Mouse (Mus musculus) CH12.LX (cell line): ENCODE data around the gene A230050P20Rik. TPM values are rescaled to one million over a fixed set of nuclear protein-coding genes. Genes with fewer than 3 reads are reported as not detected.
A peak's percentile ranks its signal among the peaks of the same experiment; 100 is the strongest.

ENCODE experiments used
- DNase-seq: peaks from one replicate; pipeline ENCODE4 v3.0.0-alpha.2; 2013; ENCODE audit errors: extremely low read depth
- H3K27ac ChIP-seq: 2 replicates; pipeline ENCODE4 v1.5.1; 2012; ENCODE audit warnings: low read depth, mild to moderate bottlenecking, control low read depth, moderate library complexity; ENCODE audit not compliant: insufficient read depth
- H3K27me3 ChIP-seq: replicated peaks from 2 replicates; pipeline ENCODE3; 2012; ENCODE audit warnings: inconsistent platforms
- H3K36me3 ChIP-seq, 2 experiments: replicated peaks in 1 of 2; 2 replicates each; pipeline versions ENCODE3 to v1.6.1; 2012; ENCODE audit warnings: inconsistent platforms in 1 of 2, low read length in 1 of 2, mild to moderate bottlenecking in 1 of 2, mixed read lengths in 1 of 2, moderate library complexity in 1 of 2; ENCODE audit not compliant: control insufficient read depth in 1 of 2, insufficient read depth in 1 of 2
- H3K4me1 ChIP-seq, 2 experiments: 2 replicates each; pipeline ENCODE4 v1.6.1; 2012; ENCODE audit warnings: inconsistent platforms in 1 of 2, moderate library complexity in 1 of 2; ENCODE audit not compliant: insufficient read depth in 2 of 2, control insufficient read depth in 1 of 2
- H3K4me2 ChIP-seq: 2 replicates; pipeline ENCODE4 v1.6.1; 2012; ENCODE audit warnings: low read depth, mild to moderate bottlenecking, control low read depth; ENCODE audit not compliant: poor library complexity, insufficient read depth, severe bottlenecking
- H3K4me3 ChIP-seq, 3 experiments: fragments of 150-350 bp in 1 of 3; sonication (generic) in 1 of 3; replicated peaks in 1 of 3; 2 replicates each; pipeline versions ENCODE3 to v1.5.1; 2011 to 2012; ENCODE audit warnings: low read depth in 2 of 3, low read length in 2 of 3, mild to moderate bottlenecking in 2 of 3, moderate library complexity in 2 of 3, control low read depth in 1 of 3, improper control_type of control experiment in 1 of 3, inconsistent platforms in 1 of 3, mixed read lengths in 1 of 3; ENCODE audit not compliant: poor library complexity in 1 of 3
- H3K79me2 ChIP-seq: replicated peaks from 2 replicates; pipeline ENCODE4 v1.6.1; 2012; ENCODE audit warnings: mild to moderate bottlenecking, moderate library complexity; ENCODE audit not compliant: control insufficient read depth, poor library complexity, insufficient read depth, severe bottlenecking; ENCODE audit errors: extremely low read depth
- H3K9ac ChIP-seq: 2 replicates; pipeline ENCODE4 v1.6.1; 2012; ENCODE audit warnings: low read depth, mild to moderate bottlenecking, control low read depth, moderate library complexity; ENCODE audit not compliant: insufficient read depth
- H3K9me3 ChIP-seq: replicated peaks from 2 replicates; pipeline ENCODE3; 2012; ENCODE audit warnings: low read length, inconsistent platforms, mixed read lengths
- BHLHE40 ChIP-seq: IDR thresholded peaks from 2 replicates; pipeline ENCODE4 v1.6.1; 2011; ENCODE audit warnings: mild to moderate bottlenecking, low read depth, low read length, improper control_type of control experiment
- CHD1 ChIP-seq: IDR thresholded peaks from 2 replicates; pipeline ENCODE4 v1.6.1; 2012; ENCODE audit warnings: low read depth, low read length, improper control_type of control experiment, inconsistent platforms
- CHD2 ChIP-seq: IDR thresholded peaks from 2 replicates; pipeline ENCODE4 v1.6.1; 2011; ENCODE audit warnings: low read length, improper control_type of control experiment
- CTCF ChIP-seq, 2 experiments: IDR thresholded peaks in 1 of 2; conservative IDR thresholded peaks in 1 of 2; 2 replicates each; pipeline ENCODE4 v1.5.1; 2011 to 2012; ENCODE audit warnings: low read depth in 2 of 2, low read length in 2 of 2, improper control_type of control experiment in 1 of 2, inconsistent platforms in 1 of 2, mild to moderate bottlenecking in 1 of 2, moderate library complexity in 1 of 2
- E2F4 ChIP-seq: IDR thresholded peaks from 2 replicates; pipeline ENCODE4 v1.6.1; 2011; ENCODE audit warnings: low read depth, low read length, improper control_type of control experiment; ENCODE audit not compliant: insufficient replicate concordance
- ELF1 ChIP-seq: IDR thresholded peaks from 2 replicates; pipeline ENCODE4 v1.6.1; 2014; ENCODE audit warnings: low read depth, mild to moderate bottlenecking, inconsistent platforms, low read length, improper control_type of control experiment
- ETS1 ChIP-seq: conservative IDR thresholded peaks from 2 replicates; pipeline ENCODE4 v1.6.1; 2012; ENCODE audit warnings: low read depth, mild to moderate bottlenecking, inconsistent platforms, low read length, improper control_type of control experiment, moderate library complexity
- HCFC1 ChIP-seq: IDR thresholded peaks from 2 replicates; pipeline ENCODE4 v1.6.1; 2012; ENCODE audit warnings: low read depth, mild to moderate bottlenecking, inconsistent platforms, low read length, improper control_type of control experiment
- IRF4 ChIP-seq: IDR thresholded peaks from 2 replicates; pipeline ENCODE4 v1.6.1; 2014; ENCODE audit warnings: low read depth, mild to moderate bottlenecking, inconsistent platforms, low read length, improper control_type of control experiment
- KAT2A ChIP-seq: IDR thresholded peaks from 2 replicates; pipeline ENCODE4 v1.6.1; 2012; ENCODE audit warnings: low read length, improper control_type of control experiment, inconsistent platforms; ENCODE audit not compliant: insufficient replicate concordance
- MAZ ChIP-seq: IDR thresholded peaks from 2 replicates; pipeline ENCODE4 v1.6.1; 2012; ENCODE audit warnings: low read depth, mild to moderate bottlenecking, inconsistent platforms, low read length, improper control_type of control experiment, moderate library complexity
- MXI1 ChIP-seq: IDR thresholded peaks from 2 replicates; pipeline ENCODE4 v1.6.1; 2011; ENCODE audit warnings: mild to moderate bottlenecking, low read depth, low read length, improper control_type of control experiment
- MYC ChIP-seq: IDR thresholded peaks from 2 replicates; pipeline ENCODE4 v1.6.1; 2011; ENCODE audit warnings: low read depth, mild to moderate bottlenecking, improper control_type of control experiment, low read length
- NELFE ChIP-seq: IDR thresholded peaks from 2 replicates; pipeline ENCODE4 v1.6.1; 2011; ENCODE audit warnings: low read depth, low read length, improper control_type of control experiment
- NRF1 ChIP-seq: IDR thresholded peaks from 2 replicates; pipeline ENCODE4 v1.6.1; 2014; ENCODE audit warnings: low read depth, mild to moderate bottlenecking, inconsistent platforms, low read length, improper control_type of control experiment, moderate library complexity
- PAX5 ChIP-seq: IDR thresholded peaks from 2 replicates; pipeline ENCODE4 v1.6.1; 2012; ENCODE audit warnings: low read length, inconsistent platforms, mixed read lengths
- POLR2AphosphoS2 ChIP-seq: IDR thresholded peaks from 2 replicates; pipeline ENCODE4 v1.6.1; 2011; ENCODE audit warnings: low read depth, low read length, improper control_type of control experiment
- RAD21 ChIP-seq: IDR thresholded peaks from 2 replicates; pipeline ENCODE4 v1.6.1; 2011; ENCODE audit warnings: low read depth, mild to moderate bottlenecking, low read length, improper control_type of control experiment, moderate library complexity
- SIN3A ChIP-seq: IDR thresholded peaks from 2 replicates; pipeline ENCODE4 v1.6.1; 2012; ENCODE audit warnings: low read length, improper control_type of control experiment, inconsistent platforms
- SMC3 ChIP-seq: IDR thresholded peaks from 2 replicates; pipeline ENCODE4 v1.6.1; 2011; ENCODE audit warnings: low read depth, low read length, improper control_type of control experiment
- TBP ChIP-seq: conservative IDR thresholded peaks from 2 replicates; pipeline ENCODE4 v1.6.1; 2011; ENCODE audit warnings: low read depth, low read length, improper control_type of control experiment
- UBTF ChIP-seq: IDR thresholded peaks from 2 replicates; pipeline ENCODE4 v1.6.1; 2012; ENCODE audit warnings: low read depth, mild to moderate bottlenecking, inconsistent platforms, low read length, improper control_type of control experiment, moderate library complexity
- USF1 ChIP-seq: IDR thresholded peaks from 2 replicates; pipeline ENCODE4 v1.6.1; 2014; ENCODE audit warnings: low read depth, mild to moderate bottlenecking, inconsistent platforms, low read length, improper control_type of control experiment
- USF2 ChIP-seq: conservative IDR thresholded peaks from 2 replicates; pipeline ENCODE4 v1.6.1; 2011; ENCODE audit warnings: low read depth, low read length, improper control_type of control experiment
- ZC3H11A ChIP-seq: IDR thresholded peaks from 2 replicates; pipeline ENCODE4 v1.6.1; 2012; ENCODE audit warnings: low read depth, mild to moderate bottlenecking, inconsistent platforms, low read length, improper control_type of control experiment
- ZKSCAN1 ChIP-seq: IDR thresholded peaks from 2 replicates; pipeline ENCODE4 v1.6.1; 2012; ENCODE audit warnings: low read depth, inconsistent platforms, low read length, improper control_type of control experiment, borderline replicate concordance
- ZNF384 ChIP-seq: IDR thresholded peaks from 2 replicates; pipeline ENCODE4 v1.6.1; 2012; ENCODE audit warnings: low read depth, low read length, improper control_type of control experiment, inconsistent platforms
- dilution Hi-C: fragments of 300-500 bp; cut with MboI; formaldehyde crosslinking; loops from 2 replicates; pipeline ENCODE4 v1.14.3; 2020; ENCODE audit warnings: low sequenced_read_pairs; ENCODE audit not compliant: extremely low pct_unique_long_range_greater_than_20kb, extremely low pct_ligation_motif_present
- in situ Hi-C: fragments of 300-500 bp; cut with MboI; formaldehyde crosslinking; loops from 3 replicates; pipeline ENCODE4 v1.14.3; 2019; ENCODE audit warnings: low sequenced_read_pairs, low pct_ligation_motif_present, low pct_unique_long_range_greater_than_20kb, mixed read lengths
- polyA plus RNA-seq: library from polyadenylated mRNA; unstranded; fragments of >175 nt; gene quantifications from 2 replicates; pipeline ENCODE4 v1.2.1, GENCODE M21; 2012; ENCODE audit warnings: low read depth; ENCODE audit not compliant: insufficient read length
- total RNA-seq, 2 experiments: library from RNA; depleted of rRNA; stranded (reverse); fragments of 300-350 nt in 1 of 2; fragments of >200 nt in 1 of 2; gene quantifications; 2 replicates each; pipeline ENCODE4 v1.2.3; 2012 to 2014

A230050P20Rik gene
- total and polyA plus RNA-seq, 3 experiments: 3.3 to 25.2 (median 11.0) TPM

GRCm38 (mm10) chr9:20901466-20902173 lies 33.2 kb downstream of the A230050P20Rik start:
- H3K27me3 ChIP-seq: no peaks in the 10 kb centered on the region
- DNase-seq: peak; percentile 51
- peaks cover 5 to 10% of the 10 kb centered on the region in 2 experiments for H3K4me1 ChIP-seq
- TF ChIP-seq NRF1: no peak
- TF ChIP-seq RAD21: peak; percentile 86
- TF ChIP-seq SMC3: peak; percentile 77
- TF ChIP-seq HCFC1: no peak
- TF ChIP-seq ZC3H11A: peak; percentile 33; the same call in 1 of the 2 replicates
- no peak for TF ChIP-seq IRF4
- no peak for TF ChIP-seq BHLHE40
- no peak for TF ChIP-seq TBP
- no peak for TF ChIP-seq ETS1
- no peak for TF ChIP-seq CHD1
- TF ChIP-seq MYC: no peak
- peak in 1 of 2 experiments; percentile 89; a peak in 3 of 4 replicates for TF ChIP-seq CTCF (conservative IDR thresholded peaks at IDR 0.05 in 1 of 2, IDR thresholded peaks at IDR 0.05 in 1 of 2; ENCODE audit: low read depth in 2 of 2, low read length in 2 of 2)
- TF ChIP-seq ZKSCAN1: no peak
- TF ChIP-seq USF2: no peak
- TF ChIP-seq NELFE: no peak
- TF ChIP-seq CHD2: no peak
- TF ChIP-seq E2F4: no peak
- no peak; the same call in 1 of the 2 replicates for TF ChIP-seq POLR2AphosphoS2
- no peak for TF ChIP-seq KAT2A
- no peak for TF ChIP-seq PAX5
- TF ChIP-seq MAZ: no peak
- 0 out of 2 replicates have a peak, but pooled peaks have one; percentile 21 for TF ChIP-seq SIN3A
- no peak for TF ChIP-seq ELF1
- no peak for TF ChIP-seq USF1
- no peak for TF ChIP-seq MXI1
- no peak for TF ChIP-seq UBTF
- peak; percentile 78; the same call in 1 of the 2 replicates for TF ChIP-seq ZNF384
- dilution Hi-C loops: no loop called here
- H3K4me2 ChIP-seq: no peak overlapping the region
- H3K36me3 ChIP-seq: peaks cover 26 to 43% of the 10 kb centered on the region in 2 experiments
- H3K9me3 ChIP-seq: no peaks in the 10 kb centered on the region
- H3K9ac ChIP-seq: no peak overlapping the region
- no peak overlapping the region for H3K4me3 ChIP-seq
- H3K27ac ChIP-seq: no peak overlapping the region
- H3K79me2 ChIP-seq: peaks cover 18% of the 10 kb centered on the region
- in situ Hi-C loops: loop anchor here (5.0 kb wide), 1 partner anchor 101 kb away; the partner anchor contains the start of gene Mrpl4
